Mouse (Mus musculus) urinary bladder, postnatal 36 days (tissue): ENCODE measurements at regions not wholly inside any gene's neighbourhood (a gene's known extent, or its start where the extent isn't known, plus 50 kb on each side); places are given as distances from the start of the nearest gene placed in this dataset.

ENCODE experiments used
- DNase-seq, 2 experiments: peaks; one replicate each; pipeline ENCODE4 v3.0.0; 2022; ENCODE audit warnings: low spot score in 2 of 2, mixed read lengths in 1 of 2

- no peak for DNase-seq
Measured at GRCm38 (mm10) chr4:7143676-7144075, 1095.2 kb downstream of the Car8 start.

- DNase-seq = no peak
Measured at GRCm38 (mm10) chr4:7142781-7143180, 1096.1 kb downstream of the Car8 start.

- DNase-seq = no peak
Measured at GRCm38 (mm10) chr4:7112159-7112558, 1126.7 kb downstream of the Car8 start.

- no peak for DNase-seq
Measured at GRCm38 (mm10) chr4:7092957-7093356, 1145.9 kb downstream of the Car8 start.

- no peak for DNase-seq
Measured at GRCm38 (mm10) chr4:7091201-7091814, 1147.5 kb downstream of the Car8 start.
